9 mouse cellular contexts compared by ENCODE assay signal in genomic region chr10:80436276-80436675, GRCm38 (mm10). TPM values are rescaled to one million over a fixed set of nuclear protein-coding genes. Genes with fewer than 3 reads are reported as not detected.
DNase-seq lines count a peak whose midpoint lies in the region; ATAC-seq and TF ChIP-seq lines count a peak whose summit lies in the region.
"Had no signal": no experiment of that assay in that cellular context is flagged by ENCODE, and none has a peak within 500 bp of the region (broad histone marks: within the 10 kb centered on the region; RNA-seq: fewer than 3 reads in every experiment).

No protein-coding gene starts in this region.

- peaks cover 14% of the 10 kb centered on the region for H3K4me1 ChIP-seq in thymus, adult 2 months (replicated peaks; ENCODE audit: control insufficient read depth, insufficient read depth, low read length)
- H3K4me1 ChIP-seq in liver, embryonic 14.5 days (replicated peaks; ENCODE audit: control insufficient read depth in 2 of 2, insufficient read depth in 2 of 2, low read length in 1 of 2) = peaks cover 34 to 35% of the 10 kb centered on the region in 2 experiments
- peaks cover 14% of the 10 kb centered on the region for H3K4me1 ChIP-seq in hindbrain, embryonic 16.5 days (ENCODE audit: control insufficient read depth, insufficient read depth, low read depth, low read length)

- TF ChIP-seq POLR2A in thymus, adult 2 months (IDR thresholded peaks at IDR 0.05; ENCODE audit: control insufficient read depth, extremely low read depth, insufficient read depth, low read length, poor library complexity) = no peak

- H3K9ac ChIP-seq in liver, embryonic 14.5 days (replicated peaks) = peak overlapping the region; percentile 54
- no peak overlapping the region for H3K9ac ChIP-seq in hindbrain, embryonic 16.5 days (ENCODE audit: low read depth, low read length)

- no peaks in the 10 kb centered on the region for H3K9me3 ChIP-seq in liver, embryonic 14.5 days (ENCODE audit: control insufficient read depth, low read length)
- H3K9me3 ChIP-seq in hindbrain, embryonic 16.5 days (ENCODE audit: control insufficient read depth, low read length) = no peaks in the 10 kb centered on the region

- H3K4me2 ChIP-seq in liver, embryonic 14.5 days (ENCODE audit: low read depth) = peak overlapping the region; percentile 41
- no peak overlapping the region for H3K4me2 ChIP-seq in hindbrain, embryonic 16.5 days (ENCODE audit: low read length)

- H3K27me3 ChIP-seq in thymus, adult 2 months (ENCODE audit: control insufficient read depth, insufficient read depth, low read length) = no peaks in the 10 kb centered on the region
- H3K27me3 ChIP-seq in liver, embryonic 14.5 days (ENCODE audit: control insufficient read depth, insufficient read depth, low read length) = no peaks in the 10 kb centered on the region
- no peaks in the 10 kb centered on the region for H3K27me3 ChIP-seq in hindbrain, embryonic 16.5 days (replicated peaks; ENCODE audit: control insufficient read depth, insufficient read depth, low read length)

- no peak for TF ChIP-seq CTCF in thymus, adult 2 months (IDR thresholded peaks at IDR 0.05; ENCODE audit: borderline replicate concordance, control insufficient read depth, extremely low read depth, insufficient read depth, low read length, poor library complexity)
- TF ChIP-seq CTCF in liver, embryonic 14.5 days (IDR thresholded peaks at IDR 0.05; ENCODE audit: low read depth) = no peak

- H3K27ac ChIP-seq in thymus, adult 2 months (ENCODE audit: control insufficient read depth, insufficient read depth, low read length) = no peak overlapping the region
- peak overlapping the region; percentile 94 for H3K27ac ChIP-seq in liver, embryonic 14.5 days
- H3K27ac ChIP-seq in hindbrain, embryonic 16.5 days (ENCODE audit: low read depth, low read length) = no peak overlapping the region

- peak; percentile 27 for DNase-seq in embryo, embryonic 11 days
- no peak for DNase-seq in embryo, embryonic 10 days (ENCODE audit: low spot score)
- peak; percentile 29 for DNase-seq in thymus, adult 2 months
- no peak for DNase-seq in thymus, adult 18-20 months
- DNase-seq in liver, embryonic 14.5 days (ENCODE audit: low read depth in 3 of 3, low spot score in 3 of 3) = no peak
- peak; percentile 61 for DNase-seq in yolk sac, embryonic 10.5 days (ENCODE audit: low spot score)
- no peak for DNase-seq in heart, adult 8-10 months (ENCODE audit: low spot score)

- ATAC-seq in liver, embryonic 14.5 days (ENCODE audit: insufficient read depth) = no peak
- ATAC-seq in hindbrain, embryonic 16.5 days = no peak

- 58% methylated on average over 9 of the region's 9 CpGs for WGBS in thymus, adult 2 months
- WGBS in liver, embryonic 14.5 days (ENCODE audit: insufficient replicate concordance) = 18% methylated on average over 9 of the region's 9 CpGs
- 11% methylated on average over 9 of the region's 9 CpGs for WGBS in hindbrain, embryonic 16.5 days

- no peak overlapping the region for H3K4me3 ChIP-seq in thymus, adult 2 months (ENCODE audit: control insufficient read depth, insufficient read depth, low read length)
- no peak overlapping the region for H3K4me3 ChIP-seq in liver, embryonic 14.5 days (ENCODE audit: insufficient read depth in 1 of 2, low read depth in 2 of 2, low read length in 2 of 2)
- H3K4me3 ChIP-seq in hindbrain, embryonic 16.5 days (ENCODE audit: low read length) = no peak overlapping the region

- no peaks in the 10 kb centered on the region for H3K36me3 ChIP-seq in thymus, adult 2 months (ENCODE audit: control insufficient read depth, insufficient read depth, low read length)
- H3K36me3 ChIP-seq in liver, embryonic 14.5 days (replicated peaks; ENCODE audit: control insufficient read depth, insufficient read depth, low read depth) = no peaks in the 10 kb centered on the region
- H3K36me3 ChIP-seq in hindbrain, embryonic 16.5 days (ENCODE audit: control insufficient read depth, insufficient read depth, low read length) = no peaks in the 10 kb centered on the region

- TF ChIP-seq EP300 in liver, embryonic 14.5 days (IDR thresholded peaks at IDR 0.05; ENCODE audit: low read depth) = no peak

RNA-seq across cellular contexts. Expression of gene Tcf3, which starts 2.8 kb away (rescaled TPM):
- 341 and 425 TPM in 2 replicates for polyA plus RNA-seq in thymus, adult 2 months (2012; rRNA removed)
- 54.7 and 74.7 TPM in 2 replicates for polyA plus RNA-seq in liver, embryonic 14.5 days (2012; rRNA removed)
- 41.9 and 55.4 TPM in 2 replicates for polyA plus RNA-seq in liver, embryonic 14.5 days (2014; fragmentation: Nextera tagmentation; extraction: Ambion mirVana)
- 32.5 and 45.3 TPM in 2 replicates for polyA plus RNA-seq in hindbrain, embryonic 16.5 days (2015; fragmentation: Nextera tagmentation; extraction: Ambion mirVana)
- total RNA-seq in heart, adult 8-10 months (2022) = 10 to 100 TPM; 15.8 to 18.0 (median 17.6) TPM

RNA-seq across cellular contexts. Expression of gene Uqcr11, which starts 29.6 kb away (rescaled TPM):
- 1,246 and 1,699 TPM in 2 replicates for polyA plus RNA-seq in thymus, adult 2 months (2012; rRNA removed)
- 359 and 571 TPM in 2 replicates for polyA plus RNA-seq in liver, embryonic 14.5 days (2012; rRNA removed)
- 729 and 738 TPM in 2 replicates for polyA plus RNA-seq in liver, embryonic 14.5 days (2014; fragmentation: Nextera tagmentation; extraction: Ambion mirVana)
- 704 and 759 TPM in 2 replicates for polyA plus RNA-seq in hindbrain, embryonic 16.5 days (2015; fragmentation: Nextera tagmentation; extraction: Ambion mirVana)
- 1,000 to 10,000 TPM; 1,795 to 2,190 (median 1,939) TPM for total RNA-seq in heart, adult 8-10 months (2022)

RNA-seq across cellular contexts. Expression of gene Mbd3, which starts 36.9 kb away (rescaled TPM):
- polyA plus RNA-seq in thymus, adult 2 months (2012; rRNA removed) = 268 and 290 TPM in 2 replicates
- 66.7 and 79.5 TPM in 2 replicates for polyA plus RNA-seq in liver, embryonic 14.5 days (2012; rRNA removed)
- 43.7 and 44.3 TPM in 2 replicates for polyA plus RNA-seq in liver, embryonic 14.5 days (2014; fragmentation: Nextera tagmentation; extraction: Ambion mirVana)
- 196 and 207 TPM in 2 replicates for polyA plus RNA-seq in hindbrain, embryonic 16.5 days (2015; fragmentation: Nextera tagmentation; extraction: Ambion mirVana)
- 100 to 1,000 TPM in 1 of 4 experiments, 10 to 100 TPM in 3; 92.9 to 107 (median 97.0) TPM for total RNA-seq in heart, adult 8-10 months (2022)

RNA-seq across cellular contexts. Expression of gene Mex3d, which starts 48.8 kb away (rescaled TPM):
- 34.9 and 38.2 TPM in 2 replicates for polyA plus RNA-seq in thymus, adult 2 months (2012; rRNA removed)
- 3.2 and 3.3 TPM in 2 replicates for polyA plus RNA-seq in liver, embryonic 14.5 days (2012; rRNA removed)
- polyA plus RNA-seq in liver, embryonic 14.5 days (2014; fragmentation: Nextera tagmentation; extraction: Ambion mirVana) = 0.55 and 1.1 TPM in 2 replicates
- 9.1 and 9.2 TPM in 2 replicates for polyA plus RNA-seq in hindbrain, embryonic 16.5 days (2015; fragmentation: Nextera tagmentation; extraction: Ambion mirVana)
- total RNA-seq in heart, adult 8-10 months (2022) = 1 to 10 TPM; 5.9 to 9.8 (median 8.3) TPM

RNA-seq across cellular contexts. Expression of gene Onecut3, which starts 58.4 kb away (rescaled TPM):
- polyA plus RNA-seq in thymus, adult 2 months (2012; rRNA removed) = 0.03 and 0.10 TPM in 2 replicates
- 0.02 TPM in 2 replicates for polyA plus RNA-seq in liver, embryonic 14.5 days (2012; rRNA removed)
- polyA plus RNA-seq in liver, embryonic 14.5 days (2014; fragmentation: Nextera tagmentation; extraction: Ambion mirVana) = not detected in 2 replicates
- polyA plus RNA-seq in hindbrain, embryonic 16.5 days (2015; fragmentation: Nextera tagmentation; extraction: Ambion mirVana) = 1.2 and 1.3 TPM in 2 replicates
- under 1 TPM in 1 of 4 experiments, not detected in 3; 0.09 TPM for total RNA-seq in heart, adult 8-10 months (2022)
- polyA plus RNA-seq: heart, embryonic 14.5 days had no signal

Comparison
In these comparisons a context has a peak if more than half of its experiments do, and no peak if none do; other contexts are left out.
1. DNase-seq: peak in embryo, embryonic 11 days (single experiment), thymus, adult 2 months (single experiment) and yolk sac, embryonic 10.5 days (single experiment); none in embryo, embryonic 10 days (single experiment), thymus, adult 18-20 months (0 of 2), liver, embryonic 14.5 days (0 of 3) and heart, adult 8-10 months (single experiment).